Mouse (Mus musculus) embryo, embryonic 10.5 days (tissue): ENCODE measurements around the gene Sms.

Source experiments
- DNase-seq: peaks from one replicate; pipeline ENCODE4 v3.0.0-alpha.2; 2015; ENCODE audit warnings: low spot score

Sms gene

GRCm38 (mm10) chrX:157491944-157492726, at the start of gene Sms:
Gene Sms, minus strand, starts transcription at chrX:157492287.
- DNase-seq: peak; percentile 79

- DNase-seq: no peak
Measured at GRCm38 (mm10) chrX:157506400-157506799, 14.3 kb upstream of the Sms start.

- DNase-seq: no peak
Measured at GRCm38 (mm10) chrX:157504506-157504905, 12.4 kb upstream of the Sms start.

- no peak for DNase-seq
Measured at GRCm38 (mm10) chrX:157501871-157502270, 9.8 kb upstream of the Sms start.

- DNase-seq: no peak
Measured at GRCm38 (mm10) chrX:157500004-157500403, 7.9 kb upstream of the Sms start.

GRCm38 (mm10) chrX:157493159-157493558, 1.1 kb upstream of the Sms start:
- no peak for DNase-seq

GRCm38 (mm10) chrX:157491145-157491935, 747 bp downstream of the Sms start:
- peak; percentile 37 for DNase-seq

GRCm38 (mm10) chrX:157490769-157491144, 1.3 kb downstream of the Sms start:
- peak; percentile 45 for DNase-seq

- DNase-seq: peak; percentile 25
Measured at GRCm38 (mm10) chrX:157489871-157490721, 2.0 kb downstream of the Sms start.

GRCm38 (mm10) chrX:157488831-157489230, 3.3 kb downstream of the Sms start:
- no peak for DNase-seq

- DNase-seq: peak; percentile 48
Measured at GRCm38 (mm10) chrX:157486765-157487164, 5.3 kb downstream of the Sms start.

GRCm38 (mm10) chrX:157482842-157483241, 9.2 kb downstream of the Sms start:
- DNase-seq: no peak

GRCm38 (mm10) chrX:157481860-157482259, 10.2 kb downstream of the Sms start:
- peak; percentile 7 for DNase-seq

GRCm38 (mm10) chrX:157477328-157477727, 14.8 kb downstream of the Sms start:
- no peak for DNase-seq

GRCm38 (mm10) chrX:157476153-157476810, 15.8 kb downstream of the Sms start:
- no peak for DNase-seq

- DNase-seq: no peak
Measured at GRCm38 (mm10) chrX:157471711-157472660, 20.1 kb downstream of the Sms start.

GRCm38 (mm10) chrX:157468795-157469194, 23.3 kb downstream of the Sms start:
- no peak for DNase-seq

- DNase-seq: no peak
Measured at GRCm38 (mm10) chrX:157468055-157468454, 24.0 kb downstream of the Sms start.

- no peak for DNase-seq
Measured at GRCm38 (mm10) chrX:157465949-157466348, 26.1 kb downstream of the Sms start.

- DNase-seq: peak; percentile 40
Measured at GRCm38 (mm10) chrX:157462716-157463115, 29.4 kb downstream of the Sms start.

- DNase-seq: peak; percentile 67
Measured at GRCm38 (mm10) chrX:157454430-157454829, 37.7 kb downstream of the Sms start.
